Mouse (Mus musculus): ENCODE data around the gene Olfr115.

Olfr115 gene

DNA sequence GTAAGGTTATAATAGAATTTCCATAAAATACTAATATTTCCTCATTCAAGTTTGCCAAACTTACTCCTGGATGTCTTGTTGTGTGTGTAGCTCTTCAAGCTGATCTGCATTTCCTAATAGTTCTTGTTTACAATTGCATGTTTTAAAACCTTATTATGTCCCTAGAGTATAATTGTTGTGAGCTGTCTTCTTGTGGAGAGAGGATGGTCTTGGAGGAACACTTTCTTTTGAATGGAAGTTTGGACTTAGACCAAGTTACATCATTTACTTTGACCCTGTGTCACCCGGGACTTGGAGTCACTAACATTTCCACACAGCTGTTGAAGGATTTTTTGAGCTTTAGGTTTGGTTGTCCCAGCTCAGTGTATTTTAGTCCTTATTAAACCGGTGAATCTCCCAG, at the start of gene Olfr115, which contains the start of gene Olfr116:
Olfr115 (minus strand) TSS at position 101 of the 400 bp plus-strand sequence.
Olfr116 (minus strand) TSS at position 191 of the 400 bp plus-strand sequence.
- no peak for DNase-seq (ENCODE audit: low spot score in 2 of 2)

GRCm38 (mm10) chr17:37666688-37667087, 39.8 kb upstream of the Olfr115 start, which contains the start of gene Olfr118:
Gene Olfr118 (plus strand): TSS chr17:37666988.
- DNase-seq (ENCODE audit: low spot score in 2 of 2) = no peak

GRCm38 (mm10) chr17:37663682-37664081, 36.8 kb upstream of the Olfr115 start, which contains the start of gene Olfr117:
Gene Olfr117 (minus strand): TSS chr17:37663782.
- no peak for DNase-seq (ENCODE audit: low spot score in 2 of 2)

GRCm38 (mm10) chr17:37592643-37593042, 34.3 kb downstream of the Olfr115 start, which contains the start of gene Olfr114:
Gene Olfr114 (minus strand): TSS chr17:37592743.
- DNase-seq (ENCODE audit: low spot score in 2 of 2) = no peak

DNA sequence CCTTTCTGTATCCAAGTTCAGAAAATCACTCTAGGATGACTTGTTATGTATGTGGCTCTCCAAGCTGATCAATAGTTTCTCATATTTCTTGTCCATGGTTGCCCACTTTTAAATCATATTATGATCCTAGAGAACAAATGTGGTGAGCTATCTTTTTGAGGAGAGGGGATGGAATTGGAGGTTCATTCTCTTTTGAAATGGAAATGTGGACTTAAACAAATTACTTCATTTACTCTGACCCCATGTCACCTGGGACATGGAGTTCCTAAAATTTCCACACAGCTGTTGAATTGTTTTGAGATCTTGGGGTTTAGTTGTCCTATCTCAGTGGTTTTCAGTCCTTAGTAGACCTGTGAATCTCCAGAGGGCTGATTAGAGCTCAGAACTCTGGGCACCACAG, 49.3 kb downstream of the Olfr115 start, which contains the start of gene Olfr113:
Olfr113 (minus strand) TSS at position 101 of the 400 bp plus-strand sequence.
- no peak for DNase-seq (ENCODE audit: low spot score in 2 of 2)

DNA sequence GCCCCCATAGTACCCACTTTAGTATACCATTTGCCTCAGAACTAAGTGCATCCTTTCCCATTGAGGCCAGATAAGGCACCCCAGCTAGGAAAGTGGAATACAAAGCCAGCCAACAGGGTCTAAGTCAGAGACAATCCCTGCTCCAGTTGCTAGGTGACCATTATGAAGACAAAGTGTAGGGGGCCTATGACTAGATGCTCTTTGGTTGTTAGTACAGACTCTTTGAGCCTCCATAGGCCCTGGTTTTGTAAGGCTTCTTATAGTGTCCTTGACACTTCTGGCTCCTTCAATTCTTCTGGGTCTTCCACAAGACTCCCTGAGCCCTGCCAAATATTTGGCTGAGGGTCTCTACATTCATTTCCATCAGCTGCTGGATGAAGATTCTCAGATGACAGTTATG, 57.6 kb downstream of the Olfr115 start, which contains the start of gene Olfr112:
Olfr112 (minus strand) TSS at position 101 of the 400 bp plus-strand sequence.
- no peak for DNase-seq (ENCODE audit: low spot score in 2 of 2)

Measured in heart, adult 9 months (tissue).